Mouse (Mus musculus): ENCODE results near the gene Nxpe5.
"Not testable (repeated sequence)": the region's sequence is repeated elsewhere in the genome, so short reads cannot be mapped to it uniquely, and the experiment has no call there.

The Nxpe5 gene

GRCm38 (mm10) chr5:138225700-138226099 is at the start of gene Nxpe5:
Nxpe5 (plus strand) TSS chr5:138225898.
- DNase-seq (ENCODE audit: low read depth, low spot score): no peak

GRCm38 (mm10) chr5:138186950-138187638 is 38.6 kb upstream of the Nxpe5 start, which contains the start of the genes Taf6 and Cnpy4:
Taf6 (minus strand) TSS chr5:138187451.
Cnpy4 (plus strand) TSS chr5:138187485.
- DNase-seq (ENCODE audit: low read depth, low spot score): peak; percentile 85

GRCm38 (mm10) chr5:138187661-138188306 is 37.9 kb upstream of the Nxpe5 start:
- peak; percentile 78 for DNase-seq (ENCODE audit: low read depth, low spot score)

- DNase-seq (ENCODE audit: low read depth, low spot score): peak; percentile 71
Observed at GRCm38 (mm10) chr5:138193771-138194727, 31.6 kb upstream of the Nxpe5 start, which contains the start of gene Mblac1. Mblac1 (plus strand) TSS chr5:138194314.

- no peak for DNase-seq (ENCODE audit: low read depth, low spot score)
Observed at GRCm38 (mm10) chr5:138194755-138195345, 30.8 kb upstream of the Nxpe5 start.

- DNase-seq (ENCODE audit: low read depth, low spot score): no peak
Observed at GRCm38 (mm10) chr5:138195463-138195862, 30.2 kb upstream of the Nxpe5 start.

GRCm38 (mm10) chr5:138199576-138199975 is 26.1 kb upstream of the Nxpe5 start:
- no peak for DNase-seq (ENCODE audit: low read depth, low spot score)

- no peak for DNase-seq (ENCODE audit: low read depth, low spot score)
Observed at GRCm38 (mm10) chr5:138202086-138202485, 23.6 kb upstream of the Nxpe5 start.

- DNase-seq (ENCODE audit: low read depth, low spot score): no peak
Observed at GRCm38 (mm10) chr5:138207253-138207652, 18.4 kb upstream of the Nxpe5 start.

GRCm38 (mm10) chr5:138207873-138208272 is 17.8 kb upstream of the Nxpe5 start:
- no peak for DNase-seq (ENCODE audit: low read depth, low spot score)

GRCm38 (mm10) chr5:138216632-138217031 is 9.1 kb upstream of the Nxpe5 start:
- DNase-seq (ENCODE audit: low read depth, low spot score): not testable (repeated sequence)

- no peak for DNase-seq (ENCODE audit: low read depth, low spot score)
Observed at GRCm38 (mm10) chr5:138219864-138220263, 5.8 kb upstream of the Nxpe5 start.

- peak; percentile 14 for DNase-seq (ENCODE audit: low read depth, low spot score)
Observed at GRCm38 (mm10) chr5:138222111-138222510, 3.6 kb upstream of the Nxpe5 start.

GRCm38 (mm10) chr5:138223287-138223686 is 2.4 kb upstream of the Nxpe5 start:
- no peak for DNase-seq (ENCODE audit: low read depth, low spot score)

GRCm38 (mm10) chr5:138226491-138226890 is 793 bp downstream of the Nxpe5 start:
- no peak for DNase-seq (ENCODE audit: low read depth, low spot score)

GRCm38 (mm10) chr5:138227367-138227766 is 1.7 kb downstream of the Nxpe5 start:
- no peak for DNase-seq (ENCODE audit: low read depth, low spot score)

- DNase-seq (ENCODE audit: low read depth, low spot score): no peak
Observed at GRCm38 (mm10) chr5:138228026-138228425, 2.3 kb downstream of the Nxpe5 start.

GRCm38 (mm10) chr5:138229511-138229910 is 3.8 kb downstream of the Nxpe5 start:
- DNase-seq (ENCODE audit: low read depth, low spot score): no peak

GRCm38 (mm10) chr5:138233778-138234177 is 8.1 kb downstream of the Nxpe5 start:
- no peak for DNase-seq (ENCODE audit: low read depth, low spot score)

GRCm38 (mm10) chr5:138234224-138234623 is 8.5 kb downstream of the Nxpe5 start:
- no peak for DNase-seq (ENCODE audit: low read depth, low spot score)

GRCm38 (mm10) chr5:138241511-138241910 is 15.8 kb downstream of the Nxpe5 start:
- DNase-seq (ENCODE audit: low read depth, low spot score): no peak
